In the genomic region with DNA sequence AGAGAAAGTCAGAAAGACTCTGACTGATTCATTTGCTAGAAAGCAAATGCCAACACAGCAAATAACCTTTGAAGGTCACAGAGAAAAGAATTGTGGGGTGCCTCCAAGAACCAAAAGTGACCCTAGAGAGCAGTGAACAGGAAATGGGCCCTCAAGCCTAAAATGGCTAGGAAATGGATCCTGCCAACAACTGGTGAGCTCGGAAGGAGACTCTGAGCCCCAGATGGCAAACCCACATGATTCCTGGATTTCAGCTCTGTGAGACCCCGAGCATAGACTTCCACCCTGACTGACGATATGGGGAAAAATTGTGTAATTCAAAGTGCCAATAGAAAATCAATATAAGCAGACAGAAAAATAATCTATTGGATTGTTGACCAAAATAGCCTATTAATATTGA, we compare ENCODE assay signal across 17 mouse cellular contexts.
"Had no signal": no experiment of that assay in that cellular context is flagged by ENCODE, and none has a peak within 500 bp of the region (broad histone marks: within the 10 kb centered on the region; RNA-seq: fewer than 3 reads in every experiment).

No protein-coding gene starts in this region.

- H3K9me3 ChIP-seq: lung, embryonic 15.5 days; megakaryocyte, embryonic 14.5 days; midbrain, embryonic 12.5 days; neural tube, embryonic 12.5 days; stomach, embryonic 15.5 days had no signal

- H3K4me2 ChIP-seq: lung, embryonic 15.5 days; midbrain, embryonic 12.5 days; neural tube, embryonic 12.5 days; stomach, embryonic 15.5 days had no signal

- ATAC-seq: liver, postnatal 0 days; lung, postnatal 0 days; midbrain, embryonic 16.5 days had no signal

- H3K36me3 ChIP-seq: lung, embryonic 15.5 days; midbrain, embryonic 12.5 days; neural tube, embryonic 12.5 days; stomach, embryonic 15.5 days had no signal

- H3K4me1 ChIP-seq: lung, embryonic 15.5 days; megakaryocyte, embryonic 14.5 days; midbrain, embryonic 12.5 days; neural tube, embryonic 12.5 days; stomach, embryonic 15.5 days had no signal

- H3K9ac ChIP-seq: liver, postnatal 0 days; lung, embryonic 15.5 days; midbrain, embryonic 12.5 days; neural tube, embryonic 12.5 days; stomach, embryonic 15.5 days had no signal

- DNase-seq: liver, postnatal 0 days; lung, adult 2 months; lung, postnatal 14 days; lung, postnatal 36 days; right cerebral cortex, postnatal 14 days; thymus, adult 2 months; thymus, postnatal 25 days; thymus, postnatal 4 days had no signal

- H3K4me3 ChIP-seq: lung, embryonic 15.5 days; megakaryocyte, embryonic 14.5 days; midbrain, embryonic 12.5 days; neural tube, embryonic 12.5 days; stomach, embryonic 15.5 days had no signal

- H3K27me3 ChIP-seq: lung, embryonic 15.5 days; megakaryocyte, embryonic 14.5 days; midbrain, embryonic 12.5 days; neural tube, embryonic 12.5 days; stomach, embryonic 15.5 days had no signal

- H3K27ac ChIP-seq: lung, embryonic 15.5 days; macrophage; midbrain, embryonic 12.5 days; neural tube, embryonic 12.5 days; stomach, embryonic 15.5 days; stomach, postnatal 0 days had no signal
